ENCODE assay signal across 14 mouse cellular contexts in the genomic region with DNA sequence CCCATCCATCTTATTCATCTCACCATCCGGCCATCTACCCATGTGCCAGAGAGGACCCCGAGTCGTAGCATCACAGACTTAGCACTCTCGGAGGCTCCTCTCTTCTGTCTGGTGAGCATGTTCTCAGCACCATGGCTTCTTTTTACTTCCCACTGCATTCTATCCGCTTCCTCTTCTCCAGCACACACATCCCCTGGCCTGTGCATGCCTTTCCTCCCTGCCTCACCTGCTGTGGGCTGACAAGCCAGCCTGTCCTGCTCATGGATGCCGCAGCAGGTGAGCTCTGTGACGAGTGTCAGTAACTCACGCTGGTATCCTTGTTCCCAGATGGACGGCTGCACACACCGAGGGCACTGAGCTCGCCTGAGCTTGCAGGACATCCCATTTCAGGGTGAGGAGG. TPM values are rescaled to one million over a fixed set of nuclear protein-coding genes. Genes with fewer than 3 reads are reported as not detected.
DNase-seq lines count a peak whose midpoint lies in the region; ATAC-seq and TF ChIP-seq lines count a peak whose summit lies in the region.
"Had no signal": no experiment of that assay in that cellular context is flagged by ENCODE, and none has a peak within 500 bp of the region (broad histone marks: within the 10 kb centered on the region; RNA-seq: fewer than 3 reads in every experiment).

Cx3cr1 (minus strand) TSS at position 101 of the 400 bp plus-strand sequence.

- H3K4me1 ChIP-seq in hindbrain, postnatal 0 days (ENCODE audit: insufficient read depth, low read length): no peaks in the 10 kb centered on the region
- 0 out of 2 replicates have a peak, but pooled peaks cover 4% of the 10 kb centered on the region for H3K4me1 ChIP-seq in hindbrain, embryonic 10.5 days (replicated peaks)
- no peaks in the 10 kb centered on the region for H3K4me1 ChIP-seq in neural tube, embryonic 13.5 days (replicated peaks)
- H3K4me1 ChIP-seq in forebrain, embryonic 10.5 days: peaks cover 9% of the 10 kb centered on the region; the same call in 1 of the 2 replicates
- H3K4me1 ChIP-seq: heart, embryonic 12.5 days; hindbrain, embryonic 15.5 days; midbrain, embryonic 12.5 days had no signal

- H3K4me2 ChIP-seq in hindbrain, postnatal 0 days (ENCODE audit: low read depth, low read length): no peak within 1 kb of the TSS
- no peak within 1 kb of the TSS for H3K4me2 ChIP-seq in neural tube, embryonic 13.5 days
- H3K4me2 ChIP-seq: heart, embryonic 12.5 days; hindbrain, embryonic 15.5 days; midbrain, embryonic 12.5 days had no signal

- no peak for TF ChIP-seq CTCF in hindbrain, postnatal 0 days (IDR thresholded peaks at IDR 0.05; ENCODE audit: low read depth)

- H3K27me3 ChIP-seq in hindbrain, postnatal 0 days (ENCODE audit: insufficient read depth, low read length): no peaks in the 10 kb centered on the region
- no peaks in the 10 kb centered on the region; the same call in 1 of the 2 replicates for H3K27me3 ChIP-seq in hindbrain, embryonic 10.5 days (ENCODE audit: insufficient read depth, poor library complexity, severe bottlenecking)
- no peaks in the 10 kb centered on the region for H3K27me3 ChIP-seq in neural tube, embryonic 13.5 days
- H3K27me3 ChIP-seq in forebrain, embryonic 10.5 days (ENCODE audit: poor library complexity, severe bottlenecking): no peaks in the 10 kb centered on the region
- H3K27me3 ChIP-seq: hindbrain, embryonic 15.5 days; midbrain, embryonic 12.5 days had no signal

- intact Hi-C loops in left cerebral cortex, postnatal 36 days (cut with DNase I): no loop called here

- H3K4me3 ChIP-seq in hindbrain, postnatal 0 days (ENCODE audit: low read length): no peak within 1 kb of the TSS
- no peak within 1 kb of the TSS for H3K4me3 ChIP-seq in hindbrain, embryonic 10.5 days
- H3K4me3 ChIP-seq in neural tube, embryonic 13.5 days: no peak within 1 kb of the TSS
- H3K4me3 ChIP-seq in forebrain, embryonic 10.5 days: no peak within 1 kb of the TSS
- H3K4me3 ChIP-seq: heart, embryonic 12.5 days; hindbrain, embryonic 15.5 days; midbrain, embryonic 12.5 days had no signal

- H3K36me3 ChIP-seq in hindbrain, postnatal 0 days (ENCODE audit: insufficient read depth, low read length): no peaks in the 10 kb centered on the region
- no peaks in the 10 kb centered on the region for H3K36me3 ChIP-seq in hindbrain, embryonic 10.5 days
- H3K36me3 ChIP-seq in neural tube, embryonic 13.5 days: no peaks in the 10 kb centered on the region
- H3K36me3 ChIP-seq in forebrain, embryonic 10.5 days (replicated peaks): no peaks in the 10 kb centered on the region
- H3K36me3 ChIP-seq: heart, embryonic 12.5 days; hindbrain, embryonic 15.5 days; midbrain, embryonic 12.5 days had no signal

- H3K27ac ChIP-seq in hindbrain, postnatal 0 days: no peak within 1 kb of the TSS
- no peak within 1 kb of the TSS for H3K27ac ChIP-seq in hindbrain, embryonic 10.5 days
- H3K27ac ChIP-seq in neural tube, embryonic 13.5 days (replicated peaks): no peak within 1 kb of the TSS
- H3K27ac ChIP-seq in forebrain, embryonic 10.5 days: no peak within 1 kb of the TSS
- H3K27ac ChIP-seq: hindbrain, embryonic 15.5 days; midbrain, embryonic 12.5 days had no signal

- WGBS in hindbrain, postnatal 0 days: 82% methylated on average over 11 of the region's 11 CpGs
- 83% methylated on average over 11 of the region's 11 CpGs for WGBS in hindbrain, embryonic 10.5 days
- 87% methylated on average over 11 of the region's 11 CpGs for WGBS in neural tube, embryonic 13.5 days
- WGBS in forebrain, embryonic 10.5 days: 85% methylated on average over 11 of the region's 11 CpGs

- no peaks in the 10 kb centered on the region for H3K9me3 ChIP-seq in hindbrain, postnatal 0 days (ENCODE audit: low read length)
- no peaks in the 10 kb centered on the region for H3K9me3 ChIP-seq in hindbrain, embryonic 10.5 days
- H3K9me3 ChIP-seq in neural tube, embryonic 13.5 days: no peaks in the 10 kb centered on the region
- no peaks in the 10 kb centered on the region for H3K9me3 ChIP-seq in forebrain, embryonic 10.5 days
- H3K9me3 ChIP-seq: heart, embryonic 12.5 days; hindbrain, embryonic 15.5 days; midbrain, embryonic 12.5 days had no signal

- no peak for DNase-seq in hindbrain, postnatal 0 days (ENCODE audit: low spot score)
- no peak for DNase-seq in hindbrain, embryonic 10.5 days (ENCODE audit: low spot score)
- no peak for DNase-seq in neural tube, embryonic 10.5 days (ENCODE audit: extremely low spot score, low spot score)
- no peak for DNase-seq in left cerebral cortex, postnatal 36 days (ENCODE audit: low spot score in 2 of 2)
- no peak for DNase-seq in retina, postnatal 1 day
- DNase-seq in forebrain, embryonic 10.5 days (ENCODE audit: extremely low spot score, low spot score): no peak
- DNase-seq: kidney, postnatal 25 days; lung, adult 18-20 months; right cerebral cortex, postnatal 4 days had no signal

- no peak for ATAC-seq in hindbrain, postnatal 0 days
- no peak for ATAC-seq in neural tube, embryonic 13.5 days (ENCODE audit: low read depth)
- ATAC-seq: CD4-positive, CD25-positive, alpha-beta regulatory T cell, adult 4 months had no signal

- H3K9ac ChIP-seq in hindbrain, postnatal 0 days (replicated peaks; ENCODE audit: low read length): no peak within 1 kb of the TSS
- H3K9ac ChIP-seq in neural tube, embryonic 13.5 days: no peak within 1 kb of the TSS
- H3K9ac ChIP-seq: heart, embryonic 12.5 days; hindbrain, embryonic 15.5 days; midbrain, embryonic 12.5 days had no signal

RNA-seq across cellular contexts. Expression of gene Cx3cr1, which starts in this region (rescaled TPM):
- 17.3 and 21.5 TPM in 2 replicates for total RNA-seq in hindbrain, postnatal 0 days (2014; rRNA removed)
- 12.2 and 13.0 TPM in 2 replicates for polyA plus RNA-seq in hindbrain, postnatal 0 days (2015; fragmentation: Nextera tagmentation; extraction: Ambion mirVana)
- polyA plus RNA-seq in hindbrain, embryonic 10.5 days (2016; fragmentation: Nextera tagmentation; extraction: Ambion mirVana): 6.3 and 8.2 TPM in 2 replicates
- 11.4 and 11.9 TPM in 2 replicates for polyA plus RNA-seq in neural tube, embryonic 13.5 days (2015; fragmentation: Nextera tagmentation; extraction: Ambion mirVana)
- 10 to 100 TPM; 30.9 to 32.8 TPM for total RNA-seq in left cerebral cortex, postnatal 36 days (2021)
- polyA plus RNA-seq in forebrain, embryonic 10.5 days (2016; fragmentation: Nextera tagmentation; extraction: Ambion mirVana): 4.7 and 4.8 TPM in 2 replicates
